Mouse (Mus musculus): Measurements from ENCODE around the gene P2ry14. TPM values are rescaled to one million over a fixed set of nuclear protein-coding genes. Genes with fewer than 3 reads are reported as not detected.

P2ry14 gene
- total and polyA plus RNA-seq, 3 experiments: 0.08 to 0.13 TPM; not detected in 1

- Histone ChIP-seq H3K27me3 (ENCODE audit: control insufficient read depth in 1 of 2, insufficient read depth in 2 of 2, low read length in 2 of 2) (no peaks in the 10 kb centered on the region), H3K9me3 (replicated peaks; ENCODE audit: insufficient read depth, low read length) (no peaks in the 10 kb centered on the region), H3K4me3 (ENCODE audit: control insufficient read depth in 1 of 2, insufficient read depth in 1 of 2, low read depth in 2 of 2, low read length in 2 of 2) (peak overlapping the region; percentile 34 to 38), H3K27ac (ENCODE audit: control insufficient read depth, low read depth, low read length) (peak overlapping the region; percentile 55), H3K4me1 (ENCODE audit: control insufficient read depth in 1 of 2, insufficient read depth in 2 of 2, low read length in 2 of 2) (peaks cover 12 to 29% of the 10 kb centered on the region in 2 experiments), H3K36me3 (ENCODE audit: control insufficient read depth in 1 of 2, insufficient read depth in 2 of 2, low read length in 2 of 2) (peaks cover 0 to 22% of the 10 kb centered on the region in 2 experiments; a peak in 2 of 4 replicates), H3K79me2 (ENCODE audit: control insufficient read depth, insufficient read depth, low read length, poor library complexity) (no peaks in the 10 kb centered on the region), H3K9ac (ENCODE audit: control insufficient read depth, low read depth, low read length, poor library complexity, severe bottlenecking) (peak overlapping the region; percentile 27)
- DNase-seq (ENCODE audit: low read depth, low spot score): peak; percentile 88
- TF ChIP-seq EP300 (IDR thresholded peaks at IDR 0.05; ENCODE audit: low read depth in 1 of 2, low read length in 2 of 2) (peak; percentile 94 to 96), ZKSCAN1 (IDR thresholded peaks at IDR 0.05; ENCODE audit: low read depth, low read length) (no peak), ELF1 (IDR thresholded peaks at IDR 0.05; ENCODE audit: low read depth, low read length) (no peak), POLR2AphosphoS5 (IDR thresholded peaks at IDR 0.05; ENCODE audit: borderline replicate concordance, low read depth, low read length) (no peak), TCF12 (IDR thresholded peaks at IDR 0.05; ENCODE audit: low read depth, low read length) (peak; percentile 93), POLR2AphosphoS2 (IDR thresholded peaks at IDR 0.05; ENCODE audit: low read length) (no peak), ZNF384 (IDR thresholded peaks at IDR 0.05; ENCODE audit: low read depth, low read length) (peak; percentile 48), MYC (IDR thresholded peaks at IDR 0.05; ENCODE audit: low read depth, low read length) (peak; percentile 31; the same call in 1 of the 2 replicates), POLR2A (IDR thresholded peaks at IDR 0.05; ENCODE audit: control insufficient read depth in 1 of 2, insufficient read depth in 1 of 2, low read depth in 1 of 2, low read length in 2 of 2, poor library complexity in 1 of 2) (no peak), MAZ (IDR thresholded peaks at IDR 0.05; ENCODE audit: low read depth, low read length) (no peak), HCFC1 (IDR thresholded peaks at IDR 0.05; ENCODE audit: low read depth, low read length) (peak; percentile 44; the same call in 1 of the 2 replicates), MYB (IDR thresholded peaks at IDR 0.05; ENCODE audit: low read depth, low read length) (peak; percentile 52), ZMIZ1 (IDR thresholded peaks at IDR 0.05; ENCODE audit: low read depth, low read length) (no peak), RAD21 (IDR thresholded peaks at IDR 0.05; ENCODE audit: low read depth, low read length) (no peak), CHD1 (IDR thresholded peaks at IDR 0.05; ENCODE audit: low read depth, low read length) (no peak), UBTF (IDR thresholded peaks at IDR 0.05; ENCODE audit: borderline replicate concordance, insufficient read depth, low read depth, low read length) (no peak), E2F4 (IDR thresholded peaks at IDR 0.05; ENCODE audit: borderline replicate concordance, low read depth, low read length) (no peak), CTCF (IDR thresholded peaks at IDR 0.05 in 2 of 3, conservative IDR thresholded peaks at IDR 0.05 in 1 of 3; ENCODE audit: control insufficient read depth in 1 of 3, insufficient read depth in 1 of 3, low read depth in 2 of 3, low read length in 3 of 3, poor library complexity in 1 of 3, severe bottlenecking in 1 of 3) (no peak), RCOR1 (IDR thresholded peaks at IDR 0.05; ENCODE audit: low read depth, low read length) (peak; percentile 96), GATA1 (IDR thresholded peaks at IDR 0.05; ENCODE audit: low read depth, low read length) (peak; percentile 96), USF1 (IDR thresholded peaks at IDR 0.05; ENCODE audit: low read depth, low read length) (0 out of 2 replicates have a peak, but pooled peaks have one; percentile 43), JUND (IDR thresholded peaks at IDR 0.05; ENCODE audit: low read depth, low read length) (0 out of 2 replicates have a peak, but pooled peaks have one; percentile 14), TAL1 (IDR thresholded peaks at IDR 0.05; ENCODE audit: low read length) (peak; percentile 80), SIN3A (IDR thresholded peaks at IDR 0.05; ENCODE audit: low read length) (peak; percentile 69; the same call in 1 of the 2 replicates), CHD2 (IDR thresholded peaks at IDR 0.05; ENCODE audit: low read length) (peak; percentile 43; the same call in 1 of the 2 replicates), ETS1 (IDR thresholded peaks at IDR 0.05; ENCODE audit: low read depth, low read length) (peak; percentile 95), NELFE (IDR thresholded peaks at IDR 0.05; ENCODE audit: low read depth, low read length) (no peak), TBP (IDR thresholded peaks at IDR 0.05; ENCODE audit: low read depth, low read length) (peak; percentile 32; the same call in 1 of the 2 replicates), NRF1 (IDR thresholded peaks at IDR 0.05; ENCODE audit: insufficient read depth, low read depth, low read length, poor library complexity, severe bottlenecking) (no peak), SMC3 (IDR thresholded peaks at IDR 0.05; ENCODE audit: low read depth, low read length) (0 out of 2 replicates have a peak, but pooled peaks have one; percentile 4), ZC3H11A (IDR thresholded peaks at IDR 0.05; ENCODE audit: low read depth, low read length) (no peak), MAX (IDR thresholded peaks at IDR 0.05; ENCODE audit: low read length) (peak; percentile 52; the same call in 1 of the 2 replicates), KAT2A (conservative IDR thresholded peaks at IDR 0.05; ENCODE audit: low read depth, low read length) (no peak), MEF2A (IDR thresholded peaks at IDR 0.05; ENCODE audit: extremely low read depth, insufficient replicate concordance, low read depth, low read length, poor library complexity, severe bottlenecking) (peak; percentile 97), BHLHE40 (IDR thresholded peaks at IDR 0.05; ENCODE audit: borderline replicate concordance, low read depth, low read length) (peak; percentile 80), GABPA (IDR thresholded peaks at IDR 0.05; ENCODE audit: low read depth, low read length) (no peak), MXI1 (IDR thresholded peaks at IDR 0.05; ENCODE audit: low read depth, low read length) (peak; percentile 64)
Observed at GRCm38 (mm10) chr3:59113973-59114517, 39.4 kb downstream of the P2ry14 start.
